Mouse (Mus musculus) liver, embryonic 14.5 days (tissue): Measurements from ENCODE around the gene Zbtb7b. TPM values are rescaled to one million over a fixed set of nuclear protein-coding genes. Genes with fewer than 3 reads are reported as not detected.

ENCODE experiments used
- ATAC-seq: fragments of 200-750 bp; cut with Nextera tagmentation; 2 replicates; pipeline ENCODE4 v1.8.0; 2017; ENCODE audit warnings: moderate number of reproducible peaks, mild to moderate bottlenecking, moderate library complexity; ENCODE audit not compliant: insufficient read depth
- DNase-seq, 3 experiments: peaks; one replicate each; pipeline ENCODE4 v3.0.0-alpha.2; 2012 to 2013; ENCODE audit warnings: low read depth in 3 of 3, low spot score in 3 of 3
- H3K27ac ChIP-seq: fragments of 300-500 bp; sonication (generic); 2 replicates; pipeline ENCODE4 v1.5.1; 2014; ENCODE audit warnings: moderate library complexity, mild to moderate bottlenecking, control low read depth, inconsistent platforms
- H3K27me3 ChIP-seq: fragments of 300-500 bp; sonication (generic); 2 replicates; pipeline ENCODE4 v1.6.1; 2014; ENCODE audit warnings: mild to moderate bottlenecking, low read length, moderate library complexity; ENCODE audit not compliant: control insufficient read depth, insufficient read depth
- H3K36me3 ChIP-seq: fragments of 300-500 bp; sonication (generic); replicated peaks from 2 replicates; pipeline ENCODE4 v1.6.1; 2014; ENCODE audit warnings: low read depth; ENCODE audit not compliant: control insufficient read depth, insufficient read depth
- H3K4me1 ChIP-seq, 2 experiments: fragments of 200-500 bp in 1 of 2; fragments of 300-500 bp in 1 of 2; sonication (generic) in 1 of 2; replicated peaks; 2 replicates each; pipeline ENCODE4 v1.6.1; 2012 to 2014; ENCODE audit warnings: antibody characterized with exemption in 1 of 2, inconsistent platforms in 1 of 2, low read length in 1 of 2; ENCODE audit not compliant: control insufficient read depth in 2 of 2, insufficient read depth in 2 of 2
- H3K4me2 ChIP-seq: fragments of 300-500 bp; sonication (generic); 2 replicates; pipeline ENCODE4 v1.6.1; 2014; ENCODE audit warnings: low read depth, mild to moderate bottlenecking, control low read depth, moderate library complexity
- H3K4me3 ChIP-seq, 2 experiments: fragments of 200-500 bp in 1 of 2; fragments of 300-500 bp in 1 of 2; sonication (generic) in 1 of 2; 2 replicates each; pipeline ENCODE4 v1.5.1; 2012 to 2014; ENCODE audit warnings: low read depth in 2 of 2, low read length in 2 of 2, mild to moderate bottlenecking in 2 of 2, control low read depth in 1 of 2, inconsistent platforms in 1 of 2, moderate library complexity in 1 of 2; ENCODE audit not compliant: insufficient read depth in 1 of 2
- H3K9ac ChIP-seq: fragments of 300-500 bp; sonication (generic); replicated peaks from 2 replicates; pipeline ENCODE4 v1.6.1; 2014; ENCODE audit warnings: mild to moderate bottlenecking, control low read depth, moderate library complexity
- H3K9me3 ChIP-seq: fragments of 300-500 bp; sonication (generic); 2 replicates; pipeline ENCODE4 v1.6.1; 2016; ENCODE audit warnings: low read length, mixed read lengths; ENCODE audit not compliant: control insufficient read depth
- CTCF ChIP-seq: IDR thresholded peaks from 2 replicates; pipeline ENCODE4 v1.5.1; 2016; ENCODE audit warnings: antibody characterized with exemption, low read depth, control low read depth
- EP300 ChIP-seq: IDR thresholded peaks from 2 replicates; pipeline ENCODE4 v1.6.1; 2016; ENCODE audit warnings: antibody characterized with exemption, low read depth
- WGBS: fragments of 180-500 bp; shearing (Covaris S2); extraction: QIAGEN DNeasy Blood & Tissue Kit; methylation state at CpG from one replicate; pipeline ENCODE4 v1.1.7; 2014; ENCODE audit not compliant: insufficient replicate concordance; 5-methylcytosine and 5-hydroxymethylcytosine counted together
- polyA plus RNA-seq, 2 experiments: library from polyadenylated mRNA; depleted of rRNA in 1 of 2; stranded (reverse) in 1 of 2; unstranded in 1 of 2; fragments of >200 nt; fragmentation: Nextera tagmentation in 1 of 2; extraction: Ambion mirVana in 1 of 2; gene quantifications; 2 replicates each; pipeline versions ENCODE4 v1.2.1 to v1.2.3; 2012 to 2014

The Zbtb7b gene
- polyA plus RNA-seq, 2 experiments, result 0.95 to 6.9 TPM

DNA sequence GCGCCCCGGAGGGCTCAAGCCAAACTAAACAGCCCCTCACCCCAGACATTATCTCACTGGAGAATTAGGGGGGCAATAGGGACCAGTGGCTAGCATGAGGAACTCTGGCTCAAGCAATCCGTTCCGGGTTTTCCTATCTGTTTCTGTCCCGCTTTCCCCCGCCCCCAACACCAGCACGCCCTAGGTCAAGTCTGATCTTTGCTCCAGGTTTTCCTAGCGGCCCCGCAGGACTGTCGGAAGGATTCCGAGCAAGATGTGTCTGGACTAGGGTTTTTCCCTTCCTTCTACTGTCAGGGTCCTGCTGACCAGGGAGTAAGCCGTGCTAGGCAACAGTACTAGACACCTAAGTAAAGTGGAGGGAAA is 299 bp upstream of the Zbtb7b start:
- Histone ChIP-seq H3K4me2 (peak overlapping the region; percentile 98), H3K27ac (no peak overlapping the region), H3K4me3 (peak overlapping the region; percentile 54 to 61), H3K9ac (peak overlapping the region; percentile 45), H3K4me1 (peaks cover 9 to 16% of the 10 kb centered on the region in 2 experiments), H3K36me3 (no peaks in the 10 kb centered on the region), H3K27me3 (peaks cover 20% of the 10 kb centered on the region), H3K9me3 (no peaks in the 10 kb centered on the region)
- WGBS, result under 1% methylated on average over 12 of the region's 12 CpGs
- no peak; the same call in 1 of the 2 replicates for TF ChIP-seq EP300
- TF ChIP-seq CTCF, result no peak
- DNase-seq (peak; percentile 68 to 74 (median 70)), ATAC-seq (peak; percentile 20; the same call in 1 of the 2 replicates)

DNA sequence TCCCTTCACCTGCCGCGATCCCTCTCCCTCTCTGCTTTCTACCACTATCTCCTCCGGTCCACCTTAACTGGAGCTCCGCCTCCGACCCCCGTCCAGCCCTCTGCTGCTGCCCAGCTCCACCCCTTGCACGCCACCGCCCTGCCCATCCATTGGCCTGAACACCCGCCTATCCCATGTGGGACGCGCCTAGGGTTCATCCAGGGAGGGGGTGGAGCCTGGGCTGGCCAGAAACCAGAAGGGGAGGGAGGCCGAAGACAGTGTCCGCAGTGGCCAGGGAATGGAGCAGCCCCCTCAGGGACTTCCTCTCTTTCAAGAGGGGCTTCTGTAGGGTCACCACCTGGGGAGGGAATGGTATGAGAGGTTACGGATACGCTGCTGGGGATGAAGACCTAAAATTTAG is 971 bp downstream of the Zbtb7b start:
- under 1% methylated on average over 15 of the region's 15 CpGs for WGBS
- ATAC-seq (peak; percentile 89), DNase-seq (peak; percentile 88 to 90 (median 89))
- no peak for TF ChIP-seq EP300
- 0 out of 2 replicates have a peak, but pooled peaks have one; percentile 15 for TF ChIP-seq CTCF
- Histone ChIP-seq H3K9ac (peak overlapping the region; percentile 63), H3K4me3 (peak overlapping the region; percentile 61 to 67), H3K4me2 (peak overlapping the region; percentile 98), H3K9me3 (no peaks in the 10 kb centered on the region), H3K4me1 (peaks cover 9 to 22% of the 10 kb centered on the region in 2 experiments), H3K27ac (peak overlapping the region; percentile 51), H3K36me3 (no peaks in the 10 kb centered on the region), H3K27me3 (peaks cover 20% of the 10 kb centered on the region)

DNA sequence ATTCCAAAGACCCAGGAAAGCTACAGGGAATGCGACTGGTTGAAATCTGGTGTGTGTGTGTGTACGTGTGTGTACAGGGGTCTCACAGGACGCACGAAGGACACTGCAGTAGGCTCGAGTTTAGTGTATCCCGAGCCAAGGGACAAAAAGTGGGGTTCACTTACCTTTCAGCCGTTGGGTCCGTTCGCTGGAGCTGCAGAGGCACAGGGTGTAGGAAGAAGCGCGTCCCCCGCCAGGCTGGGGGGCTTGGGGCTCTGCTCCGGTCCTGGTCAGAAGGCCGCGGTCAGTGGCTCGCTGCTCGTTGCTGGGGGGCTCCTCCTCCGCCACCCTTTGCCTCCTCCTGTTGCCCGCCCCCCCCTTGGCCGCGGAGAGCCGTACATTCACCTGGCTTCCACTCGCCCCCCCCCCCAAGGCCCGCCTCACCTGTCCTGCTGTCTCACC is 1.7 kb downstream of the Zbtb7b start:
- peak overlapping the region; percentile 98 for H3K4me2 ChIP-seq
- TF ChIP-seq EP300, result no peak
- no peak for TF ChIP-seq CTCF
- ATAC-seq (no peak), DNase-seq (no peak)
- peak overlapping the region; percentile 12; the same call in 1 of the 2 replicates for H3K9ac ChIP-seq
- H3K4me1 ChIP-seq, result peaks cover 9 to 28% of the 10 kb centered on the region in 2 experiments
- WGBS, result 1% methylated on average over 19 of the region's 24 CpGs
- H3K9me3 ChIP-seq, result no peaks in the 10 kb centered on the region
- H3K4me3 ChIP-seq, result peak overlapping the region; percentile 60 to 61
- no peak overlapping the region for H3K27ac ChIP-seq
- H3K27me3 ChIP-seq, result peaks cover 20% of the 10 kb centered on the region
- no peaks in the 10 kb centered on the region for H3K36me3 ChIP-seq

GRCm38 (mm10) chr3:89391663-89392511 is 2.7 kb downstream of the Zbtb7b start:
- H3K9ac ChIP-seq, result peak overlapping the region; percentile 25
- DNase-seq (no peak), ATAC-seq (no peak)
- H3K36me3 ChIP-seq, result no peaks in the 10 kb centered on the region
- WGBS, result 1% methylated on average over 56 of the region's 56 CpGs
- H3K27me3 ChIP-seq, result peaks cover 20% of the 10 kb centered on the region
- no peak for TF ChIP-seq EP300
- no peak for TF ChIP-seq CTCF
- H3K9me3 ChIP-seq, result no peaks in the 10 kb centered on the region
- H3K4me2 ChIP-seq, result peak overlapping the region; percentile 98
- peaks cover 9 to 27% of the 10 kb centered on the region in 2 experiments for H3K4me1 ChIP-seq
- no peak overlapping the region for H3K27ac ChIP-seq
- peak overlapping the region; percentile 60 to 61 for H3K4me3 ChIP-seq
